Mouse (Mus musculus): ENCODE measurements around the gene Zmynd15.
A peak's percentile ranks its signal among the peaks of the same experiment; 100 is the strongest.

GRCm38 (mm10) chr11:70413961-70414360, 45.3 kb upstream of the Zmynd15 start:
- peak; percentile 60 for TF ChIP-seq CTCF (conservative IDR thresholded peaks at IDR 0.05; ENCODE audit: insufficient read depth, insufficient read length, low read depth, low read length)
- no peak for TF ChIP-seq POLR2A (IDR thresholded peaks at IDR 0.05; ENCODE audit: low read depth, low read length)

All from kidney, adult 2 months (tissue).